8 mouse cellular contexts compared by ENCODE assay signal in the genomic region with DNA sequence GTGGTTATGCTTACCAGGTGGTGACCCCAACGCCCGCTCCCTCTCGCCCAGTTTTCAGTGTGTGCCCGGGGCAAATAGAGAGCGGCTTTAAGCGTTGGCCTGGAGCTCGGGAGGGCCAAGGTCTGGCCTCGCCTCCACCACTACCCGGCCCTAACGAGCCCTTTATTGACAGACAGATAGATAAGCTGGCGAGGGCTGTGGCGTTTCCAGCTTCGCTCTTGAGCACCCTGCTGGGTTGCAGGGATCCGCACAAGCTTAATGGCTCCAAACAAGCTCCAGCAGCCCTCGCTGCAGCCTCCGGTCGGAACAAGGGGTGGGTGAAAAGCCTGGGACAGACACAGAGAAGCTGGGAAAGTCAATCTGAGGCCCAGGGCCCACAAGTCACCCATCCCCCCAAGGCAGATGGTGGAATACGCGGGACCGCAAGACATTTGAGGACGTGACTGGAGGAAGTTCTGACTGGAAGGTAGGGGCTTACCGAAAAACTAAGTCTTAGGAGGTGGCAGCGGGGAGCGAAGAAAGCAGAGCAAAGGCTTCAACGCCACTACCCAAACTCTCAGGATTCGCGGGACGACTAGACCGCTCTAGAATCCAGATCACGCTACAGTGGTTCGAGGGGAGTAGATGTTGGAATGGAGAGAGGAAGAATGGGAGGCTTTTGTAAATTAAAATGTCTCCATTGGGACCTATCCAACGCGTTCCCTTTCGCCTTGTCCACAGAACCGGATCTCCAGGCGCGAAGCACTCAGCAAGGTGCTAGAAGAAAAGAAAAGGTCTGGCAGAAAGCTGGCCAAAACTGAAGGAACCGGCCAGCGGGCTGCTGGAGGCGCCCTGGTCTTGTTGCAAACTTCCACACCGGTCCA. TPM values are rescaled to one million over a fixed set of nuclear protein-coding genes. Genes with fewer than 3 reads are reported as not detected.
DNase-seq lines count a peak whose midpoint lies in the region; ATAC-seq lines count a peak whose summit lies in the region.

No protein-coding gene starts in this region.

- WGBS in heart, embryonic 11.5 days (ENCODE audit: insufficient replicate concordance) = under 1% methylated on average over 41 of the region's 41 CpGs
- WGBS in hindbrain, embryonic 14.5 days = 4% methylated on average over 41 of the region's 41 CpGs
- 5% methylated on average over 41 of the region's 41 CpGs for WGBS in neural tube, embryonic 13.5 days

- no peak overlapping the region for H3K27ac ChIP-seq in heart, embryonic 11.5 days (ENCODE audit: low read depth, low read length)
- no peak overlapping the region for H3K27ac ChIP-seq in hindbrain, embryonic 14.5 days
- no peak overlapping the region for H3K27ac ChIP-seq in neural tube, embryonic 13.5 days (replicated peaks)

- no peak overlapping the region; the same call in 1 of the 2 replicates for H3K4me2 ChIP-seq in heart, embryonic 11.5 days
- no peak overlapping the region for H3K4me2 ChIP-seq in hindbrain, embryonic 14.5 days (replicated peaks)
- H3K4me2 ChIP-seq in neural tube, embryonic 13.5 days = peak overlapping the region; percentile 18; the same call in 1 of the 2 replicates

- intact Hi-C loops in left cerebral cortex, postnatal 25 days (cut with DNase I) = no loop called here
- intact Hi-C loops in gastrocnemius, postnatal 14 days (cut with DNase I; ENCODE audit: low total_unique reads) = no loop called here

- no peak for DNase-seq in heart, adult 18-20 months
- peak; percentile 68 to 70 for DNase-seq in cerebellum, postnatal 10 days
- peak; percentile 24 for DNase-seq in hindbrain, embryonic 14.5 days (ENCODE audit: low spot score)
- DNase-seq in left cerebral cortex, postnatal 25 days (ENCODE audit: low spot score in 2 of 2) = no peak
- no peak for DNase-seq in ovary, postnatal 10 days (ENCODE audit: low spot score)
- DNase-seq in gastrocnemius, postnatal 14 days = no peak

- H3K27me3 ChIP-seq in heart, embryonic 11.5 days (ENCODE audit: control insufficient read depth, insufficient read depth, low read length) = peaks cover 96% of the 10 kb centered on the region
- peaks cover 100% of the 10 kb centered on the region for H3K27me3 ChIP-seq in hindbrain, embryonic 14.5 days (ENCODE audit: control insufficient read depth, insufficient read depth, low read length)
- peaks cover 100% of the 10 kb centered on the region for H3K27me3 ChIP-seq in neural tube, embryonic 13.5 days

- no peaks in the 10 kb centered on the region for H3K9me3 ChIP-seq in heart, embryonic 11.5 days (replicated peaks; ENCODE audit: control insufficient read depth, low read length)
- H3K9me3 ChIP-seq in hindbrain, embryonic 14.5 days (ENCODE audit: control insufficient read depth, low read length) = no peaks in the 10 kb centered on the region
- no peaks in the 10 kb centered on the region for H3K9me3 ChIP-seq in neural tube, embryonic 13.5 days

- no peaks in the 10 kb centered on the region for H3K36me3 ChIP-seq in heart, embryonic 11.5 days (ENCODE audit: control insufficient read depth, insufficient read depth, low read length)
- H3K36me3 ChIP-seq in hindbrain, embryonic 14.5 days (replicated peaks; ENCODE audit: control insufficient read depth, insufficient read depth) = no peaks in the 10 kb centered on the region
- no peaks in the 10 kb centered on the region for H3K36me3 ChIP-seq in neural tube, embryonic 13.5 days

- no peak overlapping the region for H3K9ac ChIP-seq in heart, embryonic 11.5 days (ENCODE audit: low read depth, low read length)
- no peak overlapping the region for H3K9ac ChIP-seq in hindbrain, embryonic 14.5 days
- H3K9ac ChIP-seq in neural tube, embryonic 13.5 days = no peak overlapping the region

- no peak for ATAC-seq in heart, embryonic 11.5 days (replicated peaks; ENCODE audit: insufficient number of reproducible peaks, low FRiP score, low TSS enrichment)
- ATAC-seq in hindbrain, embryonic 14.5 days (ENCODE audit: low FRiP score) = no peak
- no peak for ATAC-seq in neural tube, embryonic 13.5 days (ENCODE audit: low read depth)

- H3K4me3 ChIP-seq in heart, embryonic 11.5 days (ENCODE audit: low read depth, low read length) = peak overlapping the region; percentile 18; the same call in 1 of the 2 replicates
- no peak overlapping the region for H3K4me3 ChIP-seq in hindbrain, embryonic 14.5 days (replicated peaks; ENCODE audit: low read length)
- H3K4me3 ChIP-seq in neural tube, embryonic 13.5 days = no peak overlapping the region

- peaks cover 11% of the 10 kb centered on the region; the same call in 1 of the 2 replicates for H3K4me1 ChIP-seq in heart, embryonic 11.5 days (ENCODE audit: control insufficient read depth, insufficient read depth, low read length)
- 0 out of 2 replicates have a peak, but pooled peaks cover 3% of the 10 kb centered on the region for H3K4me1 ChIP-seq in hindbrain, embryonic 14.5 days (replicated peaks; ENCODE audit: control insufficient read depth, insufficient read depth, low read length)
- peaks cover 36% of the 10 kb centered on the region for H3K4me1 ChIP-seq in neural tube, embryonic 13.5 days (replicated peaks)

RNA-seq across cellular contexts. Expression of gene Pax6, which starts 1.7 kb away (rescaled TPM):
- 0.37 and 0.82 TPM in 2 replicates for polyA plus RNA-seq in heart, embryonic 11.5 days (2014; fragmentation: Nextera tagmentation; extraction: Ambion mirVana)
- total RNA-seq in heart, adult 18-20 months (2021) = not detected
- 26.9 and 28.1 TPM in 2 replicates for polyA plus RNA-seq in hindbrain, embryonic 14.5 days (2014; fragmentation: Nextera tagmentation; extraction: Ambion mirVana)
- 16.0 and 16.7 TPM in 2 replicates for polyA plus RNA-seq in neural tube, embryonic 13.5 days (2015; fragmentation: Nextera tagmentation; extraction: Ambion mirVana)
- total RNA-seq in left cerebral cortex, postnatal 25 days (2021) = 1 to 10 TPM; 8.4 to 8.5 TPM
- total RNA-seq in gastrocnemius, postnatal 14 days (2021) = under 1 TPM in 1 of 2 experiments, not detected in 1; 0.35 TPM

Comparison
In these comparisons a context has a peak if more than half of its experiments do, and no peak if none do; other contexts are left out.
1. DNase-seq: peak in cerebellum, postnatal 10 days (2 of 2) and hindbrain, embryonic 14.5 days (single experiment); none in heart, adult 18-20 months (0 of 2), left cerebral cortex, postnatal 25 days (0 of 2), ovary, postnatal 10 days (single experiment) and gastrocnemius, postnatal 14 days (single experiment).
2. RNA of gene Pax6, which starts 1.7 kb away (total RNA-seq): 8.4 to 8.5 TPM in left cerebral cortex, postnatal 25 days; 0.35 TPM in gastrocnemius, postnatal 14 days and not detected in heart, adult 18-20 months; every median in the first group is over 4 times any median in the second.